Mouse (Mus musculus) layer of hippocampus, postnatal 25 days (tissue): ENCODE data around the gene Fpgs. TPM values are rescaled to one million over a fixed set of nuclear protein-coding genes. Genes with fewer than 3 reads are reported as not detected.

Experiments used
- DNase-seq, 2 experiments: peaks; one replicate each; pipeline ENCODE4 v3.0.0; 2022; ENCODE audit warnings: mixed read lengths in 2 of 2, low spot score in 1 of 2; ENCODE audit errors: extremely low spot score in 1 of 2
- total RNA-seq, 2 experiments: library from RNA; stranded (reverse); gene quantifications; 2 replicates each; pipeline ENCODE4 v1.2.3; 2021

Gene Fpgs
- total RNA-seq, result 10 to 100 TPM in 1 of 2 experiments, 1 to 10 TPM in 1; 8.4 to 10.7 TPM

GRCm38 (mm10) chr2:32704021-32704421, at the start of gene Fpgs:
Gene Fpgs, minus strand, starts transcription at chr2:32704145.
- no peak for DNase-seq

- no peak for DNase-seq
Observed at GRCm38 (mm10) chr2:32752181-32752580, 48.2 kb upstream of the Fpgs start.

- no peak for DNase-seq
Observed at GRCm38 (mm10) chr2:32751665-32752033, 47.7 kb upstream of the Fpgs start.

DNA sequence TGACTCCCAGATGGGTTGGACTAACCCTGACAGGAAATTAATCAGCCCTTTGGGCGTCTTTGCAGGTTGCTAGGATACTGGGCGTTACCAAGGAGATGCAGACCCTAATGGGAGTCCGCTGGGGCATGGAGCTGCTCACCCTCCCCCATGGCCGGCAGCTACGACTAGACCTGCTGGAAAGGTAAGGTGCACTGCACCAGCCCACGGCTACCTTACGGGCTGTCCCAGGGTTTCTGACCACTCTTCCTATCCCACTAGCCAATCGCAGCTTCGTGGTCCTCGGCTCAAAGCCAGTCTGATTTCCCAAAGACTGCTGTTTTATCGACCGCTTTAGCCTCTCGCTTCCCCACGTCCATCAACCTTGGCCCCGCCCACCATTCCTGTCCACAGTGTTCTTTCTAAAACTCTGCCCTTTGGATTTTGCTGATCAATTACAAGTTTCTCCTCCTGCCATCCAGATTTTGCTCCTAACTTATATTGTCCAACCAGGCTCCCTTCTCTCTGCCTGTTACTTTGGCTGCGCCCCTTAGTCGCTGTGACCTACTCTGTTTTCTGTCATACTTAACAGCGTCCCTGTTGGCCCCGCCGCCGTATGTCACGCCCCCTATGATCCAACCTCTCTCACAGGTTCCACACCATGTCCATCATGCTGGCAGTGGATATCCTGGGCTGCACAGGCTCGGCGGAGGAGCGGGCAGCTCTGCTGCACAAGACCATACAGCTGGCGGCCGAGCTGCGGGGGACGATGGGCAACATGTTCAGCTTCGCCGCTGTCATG, 47.1 kb upstream of the Fpgs start:
- no peak for DNase-seq

DNA sequence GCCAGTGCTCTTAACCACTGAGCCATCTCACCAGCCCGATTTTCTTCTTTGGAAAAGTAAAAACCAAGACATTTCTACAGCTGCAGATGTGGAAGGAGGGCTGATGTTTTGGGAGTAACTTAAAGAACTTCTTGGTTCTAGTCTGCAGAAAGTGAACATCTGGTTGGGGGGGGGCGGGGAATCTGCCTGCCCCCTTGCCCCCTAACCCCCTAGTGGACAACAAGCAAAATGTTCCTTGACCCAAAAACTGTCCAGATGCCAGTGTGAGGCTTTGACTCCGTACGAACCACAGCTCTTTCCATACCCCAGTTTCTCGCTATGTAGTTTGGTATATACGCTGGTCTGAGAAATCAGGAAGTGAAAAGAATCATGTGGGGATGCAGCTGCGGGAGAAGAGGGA, 46.3 kb upstream of the Fpgs start:
- no peak for DNase-seq

DNA sequence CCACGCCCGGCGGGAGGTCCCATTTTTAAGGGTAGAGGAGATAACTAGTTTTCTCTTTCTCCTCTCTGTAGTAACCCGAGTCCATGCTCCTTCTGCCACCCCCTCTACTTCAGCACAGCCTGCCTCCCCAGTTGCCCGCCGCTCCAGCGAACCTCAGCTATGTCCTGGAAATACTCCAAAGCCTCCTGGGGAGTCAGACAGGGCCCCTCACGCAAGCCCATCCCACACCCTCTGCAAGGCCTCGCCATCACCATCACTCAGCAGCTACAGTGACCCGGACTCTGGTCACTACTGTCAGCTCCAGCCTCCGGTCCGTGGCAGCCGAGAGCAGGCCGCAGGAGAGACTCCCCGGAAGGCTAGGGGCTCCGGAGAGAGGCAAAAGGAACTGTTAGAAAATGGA, 45.1 kb upstream of the Fpgs start:
- DNase-seq, result no peak

- no peak for DNase-seq
Observed at GRCm38 (mm10) chr2:32744272-32744982, 40.5 kb upstream of the Fpgs start.

DNA sequence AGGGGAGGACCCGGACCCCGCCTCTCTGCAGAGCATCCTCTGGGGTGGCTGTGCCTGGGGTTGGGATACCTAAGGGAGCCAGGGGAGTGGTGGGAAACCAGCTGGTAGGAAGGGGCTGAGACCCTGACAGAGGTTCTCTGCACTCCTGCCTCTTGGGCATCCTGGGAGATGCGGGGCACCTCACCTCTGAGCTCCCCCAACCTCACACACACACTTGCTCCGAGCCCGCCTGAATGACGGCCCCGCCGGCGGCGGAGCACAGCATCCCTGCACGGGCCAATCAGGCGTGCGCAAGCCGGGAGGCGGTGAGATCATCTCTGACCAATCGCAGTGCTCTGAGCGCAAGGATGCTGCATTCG, 38.2 kb upstream of the Fpgs start:
- peak; percentile 64 to 72 for DNase-seq

- peak; percentile 43 to 63 for DNase-seq
Observed at GRCm38 (mm10) chr2:32741273-32742172, 37.6 kb upstream of the Fpgs start.

GRCm38 (mm10) chr2:32740916-32741272, 36.9 kb upstream of the Fpgs start, which contains the start of gene 6330409D20Rik:
Gene 6330409D20Rik, minus strand, starts transcription at chr2:32741016.
- no peak for DNase-seq

DNA sequence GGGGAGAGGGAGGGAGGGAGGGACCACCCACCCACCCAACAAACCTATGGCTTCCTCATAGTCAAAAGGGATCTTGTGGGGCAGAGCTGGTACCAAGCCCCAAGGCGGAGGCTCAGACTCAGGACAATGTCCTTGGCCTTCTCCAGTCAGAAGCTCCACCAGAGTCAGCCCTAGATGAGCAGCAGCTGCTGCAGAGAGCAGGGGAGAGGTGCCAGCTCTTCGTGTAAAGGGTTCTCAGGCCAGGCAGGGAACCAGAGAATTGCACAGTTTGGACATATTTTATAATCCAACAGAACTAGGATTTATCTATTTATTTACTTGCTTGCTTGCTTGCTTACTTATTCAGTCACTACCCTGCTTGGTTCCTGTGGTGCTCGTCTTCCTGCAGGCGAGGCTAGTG, 35.4 kb upstream of the Fpgs start:
- DNase-seq, result no peak

DNA sequence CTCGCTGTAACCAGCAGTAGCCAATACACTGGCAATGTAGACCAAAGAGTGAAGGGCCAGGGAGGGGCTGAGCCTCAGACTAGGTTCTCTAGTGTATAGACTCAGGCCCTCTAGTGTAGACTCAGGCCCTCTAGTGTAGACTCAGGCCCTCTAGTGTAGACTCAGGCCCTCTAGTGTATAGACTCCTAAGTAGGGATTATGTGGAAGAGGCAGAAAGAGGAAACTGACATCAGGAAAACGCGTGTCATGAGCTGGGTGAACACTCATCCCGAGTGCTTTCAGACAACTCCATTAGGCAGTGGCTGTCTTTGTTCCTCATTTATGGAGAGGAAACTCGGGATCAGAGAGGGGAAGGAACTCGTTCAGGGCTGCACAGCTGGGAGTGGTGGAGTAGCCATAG, 33.1 kb upstream of the Fpgs start:
- DNase-seq, result no peak

DNA sequence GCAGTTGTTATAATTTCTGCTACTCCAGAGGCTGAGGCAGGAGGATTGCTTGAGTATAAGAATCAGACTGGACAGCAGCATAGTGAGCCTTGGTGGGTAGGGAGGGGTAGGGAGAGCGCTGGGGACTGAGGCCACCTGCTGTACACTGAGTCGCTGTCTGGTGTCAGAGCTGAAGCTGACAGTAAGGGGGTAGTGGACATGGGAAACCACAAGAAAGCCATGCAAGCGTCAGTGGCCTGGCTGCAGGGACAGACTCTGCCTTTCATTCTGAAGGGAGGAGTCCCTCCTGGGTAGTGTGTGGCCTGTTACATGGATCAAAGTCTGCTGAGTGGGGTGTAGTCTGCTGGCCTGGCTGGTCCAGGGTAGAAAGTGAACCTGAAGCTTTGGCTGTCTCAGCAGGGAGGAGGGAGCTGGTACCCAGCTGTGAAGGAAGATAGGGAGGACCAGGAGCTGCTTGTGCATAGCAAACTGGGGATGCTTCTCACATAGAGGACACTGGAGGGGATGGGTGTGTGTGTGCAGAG, 32.4 kb upstream of the Fpgs start:
- DNase-seq, result no peak

GRCm38 (mm10) chr2:32734933-32735332, 31.0 kb upstream of the Fpgs start:
- no peak for DNase-seq

- no peak for DNase-seq
Observed at GRCm38 (mm10) chr2:32734480-32734879, 30.5 kb upstream of the Fpgs start.

DNA sequence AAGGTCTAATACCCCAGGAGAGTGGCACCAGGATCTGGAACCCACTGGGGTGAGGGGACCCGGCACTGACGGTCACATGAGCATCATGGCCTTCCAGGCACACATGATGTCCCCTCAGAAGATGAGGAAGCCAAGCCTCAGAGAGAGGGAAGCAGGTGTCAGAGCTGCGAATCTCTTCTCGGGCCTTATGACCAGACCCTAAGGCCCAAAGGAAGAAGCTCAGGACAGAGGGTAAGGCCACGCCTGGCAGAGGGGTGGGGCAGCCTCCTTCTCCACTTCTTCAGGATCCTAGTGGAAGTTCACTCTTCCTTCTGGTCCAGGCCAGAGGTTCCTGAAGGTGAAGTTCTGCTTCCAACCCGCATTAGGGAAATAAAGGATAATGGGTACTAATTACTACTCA, 28.8 kb upstream of the Fpgs start:
- DNase-seq, result no peak

- no peak for DNase-seq
Observed at GRCm38 (mm10) chr2:32731911-32732310, 28.0 kb upstream of the Fpgs start.

DNA sequence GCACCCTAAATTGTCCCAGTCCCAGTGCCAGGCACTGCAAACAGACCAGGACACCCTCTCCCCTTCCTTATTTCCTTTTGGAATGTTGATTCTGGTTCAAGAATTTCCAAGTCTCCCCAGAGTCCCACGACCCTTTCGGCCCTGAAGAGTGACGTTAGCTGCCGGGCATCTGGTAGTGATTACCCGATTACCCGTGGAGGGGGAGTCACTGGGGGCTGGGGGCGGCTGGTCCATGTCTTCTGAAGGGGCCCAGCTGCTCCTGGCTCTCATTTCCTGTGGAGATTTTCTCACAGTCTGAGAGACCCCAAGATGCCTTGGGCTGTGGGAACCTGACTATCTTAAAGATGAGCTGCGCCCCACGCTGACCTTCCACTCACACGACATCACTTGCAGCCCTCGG, 26.9 kb upstream of the Fpgs start:
- DNase-seq, result no peak

DNA sequence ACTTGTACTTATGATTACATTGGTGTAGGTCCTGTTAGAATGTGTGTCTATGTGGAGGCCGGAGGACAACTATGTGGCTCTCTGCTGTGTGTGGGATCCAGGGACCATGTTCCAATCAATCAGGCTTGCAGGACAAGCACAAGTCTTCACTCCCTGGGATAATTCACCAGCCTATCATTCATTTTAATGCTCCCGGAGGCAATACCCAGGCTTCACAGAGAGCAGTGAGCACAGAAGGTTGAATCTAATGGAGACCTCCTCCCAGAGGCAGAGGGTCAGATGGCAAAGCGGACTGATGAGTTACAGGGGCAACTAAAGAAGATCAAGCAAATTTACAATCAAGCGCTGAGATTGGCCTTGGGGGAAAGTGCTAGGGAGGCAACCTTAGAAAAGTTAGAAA, 25.6 kb upstream of the Fpgs start:
- no peak for DNase-seq

- DNase-seq, result no peak
Observed at GRCm38 (mm10) chr2:32728463-32728862, 24.5 kb upstream of the Fpgs start.

- peak; percentile 52 to 54 for DNase-seq
Observed at GRCm38 (mm10) chr2:32727435-32727834, 23.5 kb upstream of the Fpgs start.
